Mouse (Mus musculus) lung, postnatal 0 days (tissue): ENCODE measurements around the gene Map3k14.

ENCODE experiments used
- CTCF ChIP-seq: IDR thresholded peaks from 2 replicates; pipeline ENCODE4 v1.5.1; 2016; ENCODE audit warnings: antibody characterized with exemption, mild to moderate bottlenecking
- EP300 ChIP-seq: IDR thresholded peaks from 2 replicates; pipeline ENCODE4 v1.6.1; 2016; ENCODE audit warnings: antibody characterized with exemption, mild to moderate bottlenecking, control low read depth

- TF ChIP-seq EP300 (no peak), CTCF (no peak)
Observed at GRCm38 (mm10) chr11:103309956-103310574, 42.8 kb upstream of the Map3k14 start.
